Mouse (Mus musculus) forebrain, embryonic 16.5 days (tissue): ENCODE data around the gene Atp5b. TPM values are rescaled to one million over a fixed set of nuclear protein-coding genes. Genes with fewer than 3 reads are reported as not detected.

Experiments
- ATAC-seq: fragments of 200-750 bp; cut with Nextera tagmentation; 2 replicates; pipeline ENCODE4 v1.8.0; 2017; ENCODE audit warnings: mild to moderate bottlenecking, moderate library complexity
- H3K27ac ChIP-seq: fragments of 300-500 bp; sonication (generic); 2 replicates; pipeline ENCODE4 v1.5.1; 2014; ENCODE audit warnings: low read length, control low read depth
- H3K27me3 ChIP-seq: fragments of 300-500 bp; sonication (generic); replicated peaks from 2 replicates; pipeline ENCODE4 v1.6.1; 2014; ENCODE audit warnings: low read length; ENCODE audit not compliant: control insufficient read depth, insufficient read depth
- H3K36me3 ChIP-seq: fragments of 300-500 bp; sonication (generic); 2 replicates; pipeline ENCODE4 v1.6.1; 2014; ENCODE audit not compliant: control insufficient read depth, insufficient read depth
- H3K4me1 ChIP-seq: fragments of 300-500 bp; sonication (generic); replicated peaks from 2 replicates; pipeline ENCODE4 v1.6.1; 2014; ENCODE audit warnings: low read length; ENCODE audit not compliant: control insufficient read depth, insufficient read depth
- H3K4me2 ChIP-seq: fragments of 300-500 bp; sonication (generic); 2 replicates; pipeline ENCODE4 v1.6.1; 2014; ENCODE audit warnings: mild to moderate bottlenecking, low read length, control low read depth
- H3K4me3 ChIP-seq: fragments of 300-500 bp; sonication (generic); replicated peaks from 2 replicates; pipeline ENCODE4 v1.5.1; 2014; ENCODE audit warnings: mild to moderate bottlenecking, low read length, control low read depth
- H3K9ac ChIP-seq: fragments of 300-500 bp; sonication (generic); replicated peaks from 2 replicates; pipeline ENCODE4 v1.6.1; 2014; ENCODE audit warnings: low read depth, low read length, control low read depth
- H3K9me3 ChIP-seq: fragments of 300-500 bp; sonication (generic); 2 replicates; pipeline ENCODE4 v1.6.1; 2016; ENCODE audit warnings: low read length; ENCODE audit not compliant: control insufficient read depth
- WGBS: fragments of 180-500 bp; shearing (Covaris S2); extraction: QIAGEN DNeasy Blood & Tissue Kit; methylation state at CpG from one replicate; pipeline ENCODE4 v1.1.7; 2014; 5-methylcytosine and 5-hydroxymethylcytosine counted together
- polyA plus RNA-seq: library from polyadenylated mRNA; unstranded; fragments of >200 nt; fragmentation: Nextera tagmentation; extraction: Ambion mirVana; gene quantifications from 2 replicates; pipeline ENCODE4 v1.2.1, GENCODE M21; 2015

Gene Atp5b
- 2,097 and 2,145 TPM in 2 replicates for polyA plus RNA-seq

DNA sequence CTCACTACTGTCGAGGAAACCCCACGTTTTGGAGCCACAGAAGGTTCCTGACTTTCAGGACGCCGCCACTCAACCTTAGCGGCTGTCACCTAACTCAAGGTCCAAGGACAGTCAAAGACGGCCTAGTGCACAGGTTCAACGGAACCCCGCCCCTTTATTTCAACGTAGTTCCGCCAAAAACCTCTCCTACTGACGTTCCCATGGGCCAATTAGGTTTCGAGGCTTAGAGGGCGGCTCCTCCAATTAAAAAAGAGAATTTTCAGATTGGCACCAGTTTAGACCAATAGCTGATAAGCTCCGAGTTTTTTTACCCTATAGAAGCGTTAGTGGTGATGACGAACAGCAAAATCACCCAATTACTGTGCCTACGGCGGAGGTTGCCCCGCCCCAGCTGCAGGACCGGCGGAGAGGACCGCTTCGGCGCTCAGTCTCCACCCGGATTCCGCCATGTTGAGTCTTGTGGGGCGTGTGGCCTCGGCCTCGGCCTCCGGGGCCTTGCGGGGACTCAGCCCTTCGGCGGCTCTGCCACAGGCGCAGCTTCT, at the start of gene Atp5b:
Atp5b (plus strand) TSS at position 394 of the 542 bp plus-strand sequence.
- WGBS, result under 1% methylated on average over 34 of the region's 34 CpGs
- Histone ChIP-seq H3K9ac (peak within 1 kb of the TSS; percentile 92), H3K27ac (peak within 1 kb of the TSS; percentile 87), H3K4me3 (peak within 1 kb of the TSS; percentile 96), H3K4me1 (peaks cover 23% of the 10 kb centered on the region), H3K4me2 (peak within 1 kb of the TSS; percentile 91), H3K9me3 (no peaks in the 10 kb centered on the region), H3K36me3 (peaks cover 25% of the 10 kb centered on the region), H3K27me3 (no peaks in the 10 kb centered on the region)
- ATAC-seq, result peak; percentile 99

DNA sequence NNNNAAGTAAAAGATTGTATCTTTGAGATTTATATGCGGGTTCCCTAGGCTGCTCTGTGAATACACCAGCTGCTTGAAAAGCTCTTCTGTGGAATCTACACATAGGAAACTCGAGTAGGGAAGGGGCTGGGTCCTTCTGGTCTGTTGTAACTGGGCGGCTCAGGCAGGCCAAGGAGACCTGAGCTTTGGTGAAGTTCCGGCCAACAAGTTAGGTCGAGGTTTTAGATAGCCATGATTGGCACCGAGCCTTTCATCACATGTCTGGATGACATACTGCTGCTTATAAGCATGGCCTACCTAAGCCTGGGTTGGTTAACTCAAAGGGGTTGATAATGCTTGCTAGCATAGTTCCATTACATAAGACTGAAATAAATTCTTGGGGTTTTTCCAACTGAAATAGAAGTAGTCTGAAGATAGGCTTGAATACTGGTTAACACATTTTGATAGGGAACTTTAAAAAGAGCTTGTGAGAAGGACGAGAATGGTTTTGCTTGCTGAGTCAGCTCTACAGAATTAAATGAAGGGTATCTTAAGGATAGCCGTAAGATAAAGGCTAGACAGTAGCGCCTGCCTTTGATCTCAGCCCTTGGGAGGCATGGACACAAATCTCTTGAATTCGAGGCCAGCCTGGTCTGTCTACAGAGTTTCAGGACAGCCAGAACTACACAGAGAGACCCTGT, 46.2 kb upstream of the Atp5b start:
- Histone ChIP-seq H3K27ac (no peak overlapping the region), H3K4me1 (peaks cover 23% of the 10 kb centered on the region), H3K27me3 (no peaks in the 10 kb centered on the region), H3K4me2 (peak overlapping the region; percentile 94), H3K9me3 (no peaks in the 10 kb centered on the region), H3K9ac (peak overlapping the region; percentile 82), H3K4me3 (peak overlapping the region; percentile 58), H3K36me3 (peaks cover 14% of the 10 kb centered on the region)
- no peak for ATAC-seq
- 3% methylated on average over 10 of the region's 10 CpGs for WGBS

- no peak for ATAC-seq
- H3K36me3 ChIP-seq, result peaks cover 14% of the 10 kb centered on the region
- WGBS, result 44% methylated on average over 3 of the region's 3 CpGs
- H3K27ac ChIP-seq, result no peak overlapping the region
- no peaks in the 10 kb centered on the region for H3K27me3 ChIP-seq
- H3K4me1 ChIP-seq, result peaks cover 23% of the 10 kb centered on the region
- no peaks in the 10 kb centered on the region for H3K9me3 ChIP-seq
- H3K4me2 ChIP-seq, result peak overlapping the region; percentile 15; the same call in 1 of the 2 replicates
- no peak overlapping the region for H3K9ac ChIP-seq
- no peak overlapping the region for H3K4me3 ChIP-seq
Observed at GRCm38 (mm10) chr10:128037921-128038320, 45.2 kb upstream of the Atp5b start.

- Histone ChIP-seq H3K36me3 (peaks cover 14% of the 10 kb centered on the region), H3K27me3 (no peaks in the 10 kb centered on the region), H3K9me3 (no peaks in the 10 kb centered on the region), H3K9ac (no peak overlapping the region), H3K27ac (no peak overlapping the region), H3K4me1 (peaks cover 23% of the 10 kb centered on the region), H3K4me2 (no peak overlapping the region), H3K4me3 (no peak overlapping the region)
- no peak for ATAC-seq
- 65% methylated on average over 5 of the region's 5 CpGs for WGBS
Observed at GRCm38 (mm10) chr10:128039167-128039566, 43.9 kb upstream of the Atp5b start.

DNA sequence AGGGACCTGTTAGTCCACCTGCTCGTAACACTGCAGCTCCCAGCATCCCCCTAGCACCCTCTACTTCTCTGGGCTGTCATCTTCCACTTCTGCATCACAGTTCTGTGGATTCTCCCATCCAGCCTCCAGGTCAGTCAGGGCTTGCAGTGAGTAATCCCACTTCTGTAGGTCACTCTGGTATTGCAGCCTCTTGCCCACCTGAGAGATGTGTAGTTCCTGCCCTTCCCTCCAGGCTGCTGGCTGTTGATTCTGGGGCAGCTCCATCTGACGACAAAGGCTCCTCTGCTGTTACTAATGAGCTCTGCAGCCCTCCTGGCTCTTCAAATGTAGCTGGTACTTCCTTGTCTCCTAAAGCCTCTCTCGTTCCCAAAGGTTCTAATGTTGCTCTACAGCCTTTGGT, 43.2 kb upstream of the Atp5b start:
- WGBS, result 61% methylated on average over 3 of the region's 3 CpGs
- Histone ChIP-seq H3K9me3 (no peaks in the 10 kb centered on the region), H3K4me3 (no peak overlapping the region), H3K9ac (no peak overlapping the region), H3K4me1 (peaks cover 19% of the 10 kb centered on the region), H3K27me3 (no peaks in the 10 kb centered on the region), H3K27ac (no peak overlapping the region), H3K36me3 (peaks cover 14% of the 10 kb centered on the region), H3K4me2 (no peak overlapping the region)
- no peak for ATAC-seq

GRCm38 (mm10) chr10:128040293-128040692, 42.8 kb upstream of the Atp5b start:
- Histone ChIP-seq H3K4me1 (peaks cover 18% of the 10 kb centered on the region), H3K36me3 (peaks cover 14% of the 10 kb centered on the region), H3K4me2 (no peak overlapping the region), H3K4me3 (no peak overlapping the region), H3K9me3 (no peaks in the 10 kb centered on the region), H3K27me3 (no peaks in the 10 kb centered on the region), H3K9ac (no peak overlapping the region), H3K27ac (no peak overlapping the region)
- ATAC-seq, result no peak
- 88% methylated on average over 5 of the region's 5 CpGs for WGBS

- no peak overlapping the region for H3K9ac ChIP-seq
- H3K27ac ChIP-seq, result no peak overlapping the region
- no peaks in the 10 kb centered on the region for H3K9me3 ChIP-seq
- ATAC-seq, result no peak
- 82% methylated on average over 4 of the region's 4 CpGs for WGBS
- H3K36me3 ChIP-seq, result peaks cover 25% of the 10 kb centered on the region
- peaks cover 17% of the 10 kb centered on the region for H3K4me1 ChIP-seq
- no peak overlapping the region for H3K4me3 ChIP-seq
- H3K27me3 ChIP-seq, result no peaks in the 10 kb centered on the region
- H3K4me2 ChIP-seq, result no peak overlapping the region
Observed at GRCm38 (mm10) chr10:128041636-128042035, 41.4 kb upstream of the Atp5b start.

GRCm38 (mm10) chr10:128042466-128042865, 40.6 kb upstream of the Atp5b start:
- no peaks in the 10 kb centered on the region for H3K9me3 ChIP-seq
- no peak overlapping the region for H3K4me2 ChIP-seq
- whole genome bisulfite sequencing, result 92% methylated on average over 3 of the region's 3 CpGs
- H3K4me1 ChIP-seq, result peaks cover 9% of the 10 kb centered on the region
- no peak overlapping the region for H3K27ac ChIP-seq
- H3K9ac ChIP-seq, result no peak overlapping the region
- no peak overlapping the region for H3K4me3 ChIP-seq
- H3K27me3 ChIP-seq, result no peaks in the 10 kb centered on the region
- no peak for ATAC-seq
- peaks cover 29% of the 10 kb centered on the region for H3K36me3 ChIP-seq

- 74% methylated on average over 3 of the region's 3 CpGs for WGBS
- Histone ChIP-seq H3K9ac (no peak overlapping the region), H3K27me3 (no peaks in the 10 kb centered on the region), H3K36me3 (peaks cover 36% of the 10 kb centered on the region), H3K9me3 (no peaks in the 10 kb centered on the region), H3K27ac (no peak overlapping the region), H3K4me1 (peaks cover 3% of the 10 kb centered on the region), H3K4me2 (no peak overlapping the region), H3K4me3 (no peak overlapping the region)
- ATAC-seq, result no peak
Observed at GRCm38 (mm10) chr10:128043041-128043835, 39.8 kb upstream of the Atp5b start.
